Mouse (Mus musculus) myocyte (in vitro differentiated cells): ENCODE measurements around the gene Nfe2.

Experiments
- CEBPB ChIP-seq: IDR thresholded peaks from 2 replicates; pipeline ENCODE4 v1.6.1; 2011; ENCODE audit warnings: mild to moderate bottlenecking, moderate library complexity; ENCODE audit not compliant: poor library complexity, insufficient read depth, severe bottlenecking
- E2F4 ChIP-seq: IDR thresholded peaks from one replicate; pipeline ENCODE4 v1.6.1; 2011; ENCODE audit warnings: mild to moderate bottlenecking, control low read depth, moderate library complexity; ENCODE audit not compliant: insufficient read depth
- MAX ChIP-seq: IDR thresholded peaks from one replicate; pipeline ENCODE4 v1.6.1; 2011; ENCODE audit warnings: low read depth, mild to moderate bottlenecking, control low read depth
- MYOD1 ChIP-seq, 3 experiments: IDR thresholded peaks; one replicate each; pipeline ENCODE4 v1.6.1; 2011; ENCODE audit warnings: control low read depth in 2 of 3, low read depth in 2 of 3, mild to moderate bottlenecking in 2 of 3, moderate library complexity in 1 of 3; ENCODE audit not compliant: insufficient read length in 2 of 3, control insufficient read depth in 1 of 3
- MYOG ChIP-seq, 3 experiments: IDR thresholded peaks; one replicate each; pipeline ENCODE4 v1.6.1; 2011; ENCODE audit warnings: control low read depth in 2 of 3, low read depth in 2 of 3, mild to moderate bottlenecking in 2 of 3; ENCODE audit not compliant: insufficient read length in 2 of 3, control insufficient read depth in 1 of 3, insufficient read depth in 1 of 3
- POLR2A ChIP-seq: IDR thresholded peaks from one replicate; pipeline ENCODE4 v1.6.1; 2011; ENCODE audit warnings: low read depth, mild to moderate bottlenecking, control low read depth, moderate library complexity; ENCODE audit not compliant: insufficient read length
- POLR2AphosphoS2 ChIP-seq: IDR thresholded peaks from one replicate; pipeline ENCODE4 v1.6.1; 2011; ENCODE audit warnings: low read depth, control low read depth; ENCODE audit not compliant: insufficient read length
- REST ChIP-seq: IDR thresholded peaks from one replicate; pipeline ENCODE4 v1.6.1; 2011; ENCODE audit warnings: mild to moderate bottlenecking, control low read depth, moderate library complexity; ENCODE audit not compliant: insufficient read depth, insufficient read length
- SRF ChIP-seq: IDR thresholded peaks from one replicate; pipeline ENCODE4 v1.6.1; 2011; ENCODE audit warnings: low read depth; ENCODE audit not compliant: control insufficient read depth, insufficient read length
- TCF12 ChIP-seq: IDR thresholded peaks from one replicate; pipeline ENCODE4 v1.6.1; 2011; ENCODE audit warnings: mild to moderate bottlenecking, control low read depth; ENCODE audit not compliant: poor library complexity, insufficient read depth, severe bottlenecking
- TCF3 ChIP-seq: IDR thresholded peaks from one replicate; pipeline ENCODE4 v1.6.1; 2011; ENCODE audit warnings: low read depth, control low read depth; ENCODE audit not compliant: insufficient read length
- USF1 ChIP-seq: IDR thresholded peaks from one replicate; pipeline ENCODE4 v1.6.1; 2011; ENCODE audit warnings: low read depth, mild to moderate bottlenecking, control low read depth, moderate library complexity

- TF ChIP-seq MYOD1 (IDR thresholded peaks at IDR 0.05; ENCODE audit: control insufficient read depth in 1 of 3, insufficient read length in 2 of 3, low read depth in 2 of 3) (no peak), POLR2A (peak; percentile 41), E2F4 (no peak), TCF12 (no peak), POLR2AphosphoS2 (peak; percentile 83), MAX (no peak), REST (no peak), USF1 (no peak), MYOG (IDR thresholded peaks at IDR 0.05; ENCODE audit: control insufficient read depth in 1 of 3, insufficient read depth in 1 of 3, insufficient read length in 2 of 3, low read depth in 2 of 3) (no peak), CEBPB (no peak), SRF (no peak), TCF3 (no peak)
Observed at GRCm38 (mm10) chr15:103245616-103246015, 12.6 kb downstream of the Nfe2 start.
